Comparison of ENCODE assay signal across 8 mouse cellular contexts in genomic region chr19:6552302-6553028, GRCm38 (mm10). TPM values are rescaled to one million over a fixed set of nuclear protein-coding genes. Genes with fewer than 3 reads are reported as not detected.
A peak's percentile ranks its signal among the peaks of the same experiment; 100 is the strongest.
DNase-seq lines count a peak whose midpoint lies in the region; ATAC-seq and TF ChIP-seq lines count a peak whose summit lies in the region.

No protein-coding gene starts in this region.

- H3K27ac ChIP-seq in layer of hippocampus, adult 2 months, result no peak overlapping the region
- no peak overlapping the region for H3K27ac ChIP-seq in bone marrow macrophage, adult 2 months (ENCODE audit: insufficient read depth, low read depth, low read length)
- H3K27ac ChIP-seq in limb, embryonic 12.5 days, result no peak overlapping the region

- no peak overlapping the region for H3K9ac ChIP-seq in limb, embryonic 12.5 days (replicated peaks)

- H3K4me2 ChIP-seq in limb, embryonic 12.5 days, result no peak overlapping the region

- no peaks in the 10 kb centered on the region; the same call in 1 of the 2 replicates for H3K27me3 ChIP-seq in limb, embryonic 12.5 days

- no peaks in the 10 kb centered on the region for H3K36me3 ChIP-seq in limb, embryonic 12.5 days

- ATAC-seq in erythroid progenitor cell, adult 5-6 weeks (replicated peaks; ENCODE audit: low FRiP score, poor library complexity, severe bottlenecking), result 0 out of 2 replicates have a peak, but pooled peaks have one; percentile 42
- ATAC-seq in limb, embryonic 12.5 days (ENCODE audit: insufficient number of reproducible peaks, insufficient read depth, low FRiP score, low TSS enrichment, low read depth), result 0 out of 2 replicates have a peak, but pooled peaks have one; percentile 20

- peaks cover 29% of the 10 kb centered on the region for H3K4me1 ChIP-seq in bone marrow macrophage, adult 2 months (ENCODE audit: control insufficient read depth, insufficient read depth, low read length)
- 0 out of 2 replicates have a peak, but pooled peaks cover 4% of the 10 kb centered on the region for H3K4me1 ChIP-seq in limb, embryonic 12.5 days (replicated peaks)

- 86% methylated on average over 4 of the region's 4 CpGs for WGBS in limb, embryonic 12.5 days

- peak; percentile 83 for TF ChIP-seq CTCF in layer of hippocampus, adult 2 months (conservative IDR thresholded peaks at IDR 0.05)
- peak; percentile 72 for TF ChIP-seq CTCF in bone marrow macrophage, adult 2 months (IDR thresholded peaks at IDR 0.05; ENCODE audit: low read depth, low read length)

- no peak overlapping the region for H3K4me3 ChIP-seq in layer of hippocampus, adult 2 months
- H3K4me3 ChIP-seq in bone marrow macrophage, adult 2 months (ENCODE audit: insufficient read depth, low read length), result no peak overlapping the region
- H3K4me3 ChIP-seq in limb, embryonic 12.5 days (replicated peaks), result no peak overlapping the region

- no peak for TF ChIP-seq POLR2A in bone marrow macrophage, adult 2 months (IDR thresholded peaks at IDR 0.05; ENCODE audit: borderline replicate concordance, low read depth, low read length)

- peak; percentile 51 to 70 for DNase-seq in layer of hippocampus, adult 2 months (ENCODE audit: low spot score in 2 of 2)
- no peak for DNase-seq in layer of hippocampus, adult 9-10 months (ENCODE audit: low spot score)
- DNase-seq in ES-CJ7 (ENCODE audit: low read depth, low spot score), result peak; percentile 84
- peak; percentile 40 for DNase-seq in skeletal muscle tissue, adult 2 months (ENCODE audit: low read depth, low spot score)
- DNase-seq in ovary, postnatal 10 days (ENCODE audit: low spot score), result no peak

- no peaks in the 10 kb centered on the region for H3K9me3 ChIP-seq in limb, embryonic 12.5 days

RNA-seq across cellular contexts. Expression of gene Slc22a12, which starts 9.6 kb away (rescaled TPM):
- total RNA-seq in layer of hippocampus, adult 2 months (2021), result under 1 TPM; 0.20 to 0.37 TPM
- not detected in 2 replicates for polyA plus RNA-seq in bone marrow macrophage, adult 2 months (2012; ENCODE audit: insufficient read depth, insufficient read length, missing spikeins)
- total RNA-seq in erythroid progenitor cell, adult 5-6 weeks (2015; ENCODE audit: low replicate concordance), result not detected in 2 replicates
- not detected in 2 replicates for total RNA-seq in erythroid progenitor cell, adult 5-6 weeks (2017; ENCODE audit: low replicate concordance)
- polyA plus RNA-seq in limb, embryonic 12.5 days (2016; fragmentation: Nextera tagmentation; extraction: Ambion mirVana), result not detected in 2 replicates

Comparison
In these comparisons a context has a peak if more than half of its experiments do, and no peak if none do; other contexts are left out.
1. DNase-seq: peak in layer of hippocampus, adult 2 months (2 of 2), ES-CJ7 (single experiment) and skeletal muscle tissue, adult 2 months (single experiment); none in layer of hippocampus, adult 9-10 months (single experiment) and ovary, postnatal 10 days (single experiment).